Mouse (Mus musculus) midbrain, embryonic 12.5 days (tissue): ENCODE measurements at regions not wholly inside any gene's neighbourhood (a gene's known extent, or its start where the extent isn't known, plus 50 kb on each side); places are given as distances from the start of the nearest gene placed in this dataset.

Experiments
- ATAC-seq: fragments of 200-750 bp; cut with Nextera tagmentation; 2 replicates; pipeline ENCODE4 v1.8.0; 2017; ENCODE audit warnings: low read depth, moderate TSS enrichment, moderate library complexity; ENCODE audit not compliant: low FRiP score
- H3K27ac ChIP-seq: fragments of 300-500 bp; sonication (generic); replicated peaks from 2 replicates; pipeline ENCODE4 v1.5.1; 2016; ENCODE audit warnings: mild to moderate bottlenecking
- H3K27me3 ChIP-seq: fragments of 300-500 bp; sonication (generic); 2 replicates; pipeline ENCODE4 v1.6.1; 2016; ENCODE audit warnings: mild to moderate bottlenecking
- H3K36me3 ChIP-seq: fragments of 300-500 bp; sonication (generic); 2 replicates; pipeline ENCODE4 v1.6.1; 2016
- H3K4me1 ChIP-seq: fragments of 300-500 bp; sonication (generic); 2 replicates; pipeline ENCODE4 v1.6.1; 2016
- H3K4me2 ChIP-seq: fragments of 300-500 bp; sonication (generic); replicated peaks from 2 replicates; pipeline ENCODE4 v1.6.1; 2016; ENCODE audit warnings: mild to moderate bottlenecking, moderate library complexity
- H3K4me3 ChIP-seq: fragments of 300-500 bp; sonication (generic); 2 replicates; pipeline ENCODE4 v1.5.1; 2016; ENCODE audit warnings: mild to moderate bottlenecking
- H3K9ac ChIP-seq: fragments of 300-500 bp; sonication (generic); replicated peaks from 2 replicates; pipeline ENCODE4 v1.6.1; 2016; ENCODE audit warnings: mild to moderate bottlenecking, moderate library complexity
- H3K9me3 ChIP-seq: fragments of 300-500 bp; sonication (generic); 2 replicates; pipeline ENCODE4 v1.6.1; 2016; ENCODE audit warnings: mild to moderate bottlenecking
- WGBS: fragments of 180-500 bp; shearing (Covaris S2); methylation state at CpG from one replicate; pipeline ENCODE4 v1.1.7; 2016; 5-methylcytosine and 5-hydroxymethylcytosine counted together

- WGBS = 61% methylated on average over 3 of the region's 3 CpGs
- no peak overlapping the region for H3K27ac ChIP-seq
- no peak overlapping the region for H3K4me3 ChIP-seq
- no peak overlapping the region for H3K4me2 ChIP-seq
- no peaks in the 10 kb centered on the region for H3K9me3 ChIP-seq
- peaks cover 6% of the 10 kb centered on the region; the same call in 1 of the 2 replicates for H3K4me1 ChIP-seq
- no peaks in the 10 kb centered on the region for H3K36me3 ChIP-seq
- no peak overlapping the region for H3K9ac ChIP-seq
- no peaks in the 10 kb centered on the region for H3K27me3 ChIP-seq
- no peak for ATAC-seq
Measured at GRCm38 (mm10) chr7:70972023-70972400, 379.3 kb downstream of the Gm10295 start.

GRCm38 (mm10) chr7:70971323-70972022 lies 379.8 kb downstream of the Gm10295 start:
- Histone ChIP-seq H3K4me2 (no peak overlapping the region), H3K9me3 (no peaks in the 10 kb centered on the region), H3K9ac (no peak overlapping the region), H3K36me3 (no peaks in the 10 kb centered on the region), H3K4me1 (peaks cover 6% of the 10 kb centered on the region; the same call in 1 of the 2 replicates), H3K27me3 (no peaks in the 10 kb centered on the region), H3K4me3 (no peak overlapping the region), H3K27ac (no peak overlapping the region)
- WGBS = 15% methylated on average over 6 of the region's 6 CpGs
- no peak for ATAC-seq

- Histone ChIP-seq H3K36me3 (no peaks in the 10 kb centered on the region), H3K27me3 (peaks cover 3% of the 10 kb centered on the region; the same call in 1 of the 2 replicates), H3K9me3 (no peaks in the 10 kb centered on the region), H3K4me3 (no peak overlapping the region), H3K9ac (no peak overlapping the region), H3K4me2 (no peak overlapping the region), H3K4me1 (no peaks in the 10 kb centered on the region), H3K27ac (no peak overlapping the region)
- WGBS = 84% methylated on average over 4 of the region's 4 CpGs
- ATAC-seq = no peak
Measured at GRCm38 (mm10) chr7:70952318-70952959, 398.8 kb downstream of the Gm10295 start.

- Histone ChIP-seq H3K27ac (no peak overlapping the region), H3K36me3 (no peaks in the 10 kb centered on the region), H3K4me2 (no peak overlapping the region), H3K27me3 (peaks cover 2% of the 10 kb centered on the region; the same call in 1 of the 2 replicates), H3K4me3 (no peak overlapping the region), H3K4me1 (0 out of 2 replicates have a peak, but pooled peaks cover 2% of the 10 kb centered on the region), H3K9ac (no peak overlapping the region), H3K9me3 (no peaks in the 10 kb centered on the region)
- 74% methylated on average over 5 of the region's 5 CpGs for WGBS
- no peak for ATAC-seq
Measured at GRCm38 (mm10) chr7:70948281-70948680, 403.0 kb downstream of the Gm10295 start.

GRCm38 (mm10) chr7:70946260-70946659 lies 405.0 kb downstream of the Gm10295 start:
- ATAC-seq = no peak
- Histone ChIP-seq H3K27ac (no peak overlapping the region), H3K9ac (no peak overlapping the region), H3K36me3 (no peaks in the 10 kb centered on the region), H3K4me2 (no peak overlapping the region), H3K9me3 (no peaks in the 10 kb centered on the region), H3K27me3 (no peaks in the 10 kb centered on the region; the same call in 1 of the 2 replicates), H3K4me1 (0 out of 2 replicates have a peak, but pooled peaks cover 2% of the 10 kb centered on the region), H3K4me3 (no peak overlapping the region)
- 60% methylated on average over 2 of the region's 2 CpGs for WGBS

- H3K4me2 ChIP-seq = no peak overlapping the region
- 12% methylated on average over 6 of the region's 6 CpGs for WGBS
- H3K4me1 ChIP-seq = peaks cover 12% of the 10 kb centered on the region; the same call in 1 of the 2 replicates
- ATAC-seq = no peak
- H3K36me3 ChIP-seq = no peaks in the 10 kb centered on the region
- H3K4me3 ChIP-seq = no peak overlapping the region
- no peaks in the 10 kb centered on the region for H3K27me3 ChIP-seq
- H3K9me3 ChIP-seq = peaks cover 4% of the 10 kb centered on the region; the same call in 1 of the 2 replicates
- H3K27ac ChIP-seq = no peak overlapping the region
- H3K9ac ChIP-seq = no peak overlapping the region
Measured at GRCm38 (mm10) chr7:70930911-70931310, 420.4 kb downstream of the Gm10295 start.

- peak overlapping the region; percentile 41 for H3K4me2 ChIP-seq
- peak; percentile 91 for ATAC-seq
Measured at GRCm38 (mm10) chr7:70929935-70930334, 421.4 kb downstream of the Gm10295 start.

GRCm38 (mm10) chr7:70928001-70928400 lies 423.3 kb downstream of the Gm10295 start:
- H3K4me1 ChIP-seq = peaks cover 12% of the 10 kb centered on the region; the same call in 1 of the 2 replicates
- 71% methylated on average over 3 of the region's 3 CpGs for WGBS
- ATAC-seq = 0 out of 2 replicates have a peak, but pooled peaks have one; percentile 45
- peaks cover 4% of the 10 kb centered on the region; the same call in 1 of the 2 replicates for H3K9me3 ChIP-seq
- H3K9ac ChIP-seq = no peak overlapping the region
- no peaks in the 10 kb centered on the region for H3K36me3 ChIP-seq
- no peak overlapping the region for H3K4me3 ChIP-seq
- no peak overlapping the region for H3K4me2 ChIP-seq
- no peaks in the 10 kb centered on the region for H3K27me3 ChIP-seq
- no peak overlapping the region for H3K27ac ChIP-seq

More at GRCm38 (mm10) chr7:70929935-70930334, 421.4 kb downstream of the Gm10295 start:
- WGBS = 13% methylated on average over 11 of the region's 11 CpGs
- H3K27me3 ChIP-seq = no peaks in the 10 kb centered on the region
- 0 out of 2 replicates have a peak overlapping the region, but pooled peaks have one; percentile 24 for H3K9ac ChIP-seq
- peaks cover 4% of the 10 kb centered on the region; the same call in 1 of the 2 replicates for H3K9me3 ChIP-seq
- H3K27ac ChIP-seq = peak overlapping the region; percentile 4
- H3K36me3 ChIP-seq = no peaks in the 10 kb centered on the region
- peaks cover 12% of the 10 kb centered on the region; the same call in 1 of the 2 replicates for H3K4me1 ChIP-seq
- H3K4me3 ChIP-seq = peak overlapping the region; percentile 24; the same call in 1 of the 2 replicates

GRCm38 (mm10) chr7:70917016-70917415 lies 434.3 kb downstream of the Gm10295 start:
- Histone ChIP-seq H3K9ac (no peak overlapping the region), H3K27me3 (no peaks in the 10 kb centered on the region), H3K4me2 (no peak overlapping the region), H3K36me3 (no peaks in the 10 kb centered on the region), H3K9me3 (no peaks in the 10 kb centered on the region), H3K4me1 (no peaks in the 10 kb centered on the region), H3K27ac (no peak overlapping the region), H3K4me3 (no peak overlapping the region)
- ATAC-seq = no peak
- 76% methylated on average over 4 of the region's 4 CpGs for WGBS

GRCm38 (mm10) chr7:70908921-70909320 lies 442.4 kb downstream of the Gm10295 start:
- no peak overlapping the region for H3K27ac ChIP-seq
- no peak overlapping the region for H3K9ac ChIP-seq
- H3K4me3 ChIP-seq = no peak overlapping the region
- no peak overlapping the region for H3K4me2 ChIP-seq
- H3K4me1 ChIP-seq = no peaks in the 10 kb centered on the region
- ATAC-seq = no peak
- H3K27me3 ChIP-seq = no peaks in the 10 kb centered on the region
- no peaks in the 10 kb centered on the region for H3K9me3 ChIP-seq
- WGBS = 54% methylated on average over 3 of the region's 3 CpGs
- H3K36me3 ChIP-seq = no peaks in the 10 kb centered on the region

- ATAC-seq = no peak
- no peak overlapping the region for H3K4me2 ChIP-seq
- no peaks in the 10 kb centered on the region for H3K4me1 ChIP-seq
- H3K27me3 ChIP-seq = no peaks in the 10 kb centered on the region
- H3K36me3 ChIP-seq = no peaks in the 10 kb centered on the region
- no peak overlapping the region for H3K9ac ChIP-seq
- H3K9me3 ChIP-seq = no peaks in the 10 kb centered on the region
- H3K4me3 ChIP-seq = no peak overlapping the region
- 89% methylated on average over 2 of the region's 2 CpGs for WGBS
- no peak overlapping the region for H3K27ac ChIP-seq
Measured at GRCm38 (mm10) chr7:70891700-70892099, 459.6 kb downstream of the Gm10295 start.

- H3K9ac ChIP-seq = no peak overlapping the region
- H3K9me3 ChIP-seq = no peaks in the 10 kb centered on the region
- no peaks in the 10 kb centered on the region for H3K27me3 ChIP-seq
- no peaks in the 10 kb centered on the region for H3K4me1 ChIP-seq
- no peak for ATAC-seq
- H3K4me3 ChIP-seq = no peak overlapping the region
- H3K27ac ChIP-seq = no peak overlapping the region
- no peak overlapping the region for H3K4me2 ChIP-seq
- WGBS = 87% methylated on average over 2 of the region's 2 CpGs
- no peaks in the 10 kb centered on the region for H3K36me3 ChIP-seq
Measured at GRCm38 (mm10) chr7:70880496-70880895, 470.8 kb downstream of the Gm10295 start.
